Mouse (Mus musculus) monocyte, adult 2 months (primary cell): ENCODE results near the gene Egfr.

Experiments used
- DNase-seq, 2 experiments: peaks; one replicate each; pipeline ENCODE4 v3.0.0; 2022; ENCODE audit warnings: low spot score in 2 of 2, low read depth in 1 of 2

The Egfr gene

DNA sequence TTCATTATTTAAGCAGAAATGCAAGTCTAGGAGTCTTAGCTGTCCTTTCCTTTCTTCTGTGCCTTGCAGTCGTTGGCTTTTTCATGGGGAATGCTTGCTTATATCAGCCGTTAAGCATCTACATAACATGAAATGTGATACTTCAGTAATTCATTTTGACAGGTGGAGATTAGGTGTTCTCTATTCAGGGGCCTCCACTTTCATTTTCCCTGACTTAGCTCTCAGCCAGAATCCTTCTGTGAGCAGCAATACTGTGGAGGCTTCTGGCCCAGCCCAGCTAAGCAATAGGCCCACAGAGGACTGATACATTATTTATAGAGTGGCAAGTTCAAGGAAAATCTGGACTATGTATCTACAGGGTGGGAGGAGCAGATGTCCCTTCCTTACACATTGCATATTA lies 25.0 kb downstream of the Egfr start:
- no peak for DNase-seq

DNA sequence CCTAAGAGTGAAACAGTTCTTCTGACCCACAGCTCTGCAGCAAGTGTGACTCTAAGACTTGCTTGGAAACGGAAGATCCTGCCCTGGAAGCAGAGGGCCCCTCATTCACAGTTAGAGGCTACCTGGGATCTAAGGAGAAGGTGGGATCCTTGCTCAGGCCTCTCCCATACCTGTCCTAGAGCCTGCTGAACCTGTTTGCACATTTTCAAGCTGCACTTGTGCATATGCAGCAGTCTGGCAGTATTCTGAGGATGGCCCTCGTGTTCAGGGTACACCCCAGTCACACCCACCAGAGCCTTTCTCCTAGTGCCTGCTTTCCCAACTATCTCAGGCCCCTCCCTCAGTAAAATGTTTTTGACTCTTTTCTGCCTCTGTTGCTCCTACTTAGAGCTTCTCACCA lies 29.6 kb downstream of the Egfr start:
- no peak for DNase-seq

DNA sequence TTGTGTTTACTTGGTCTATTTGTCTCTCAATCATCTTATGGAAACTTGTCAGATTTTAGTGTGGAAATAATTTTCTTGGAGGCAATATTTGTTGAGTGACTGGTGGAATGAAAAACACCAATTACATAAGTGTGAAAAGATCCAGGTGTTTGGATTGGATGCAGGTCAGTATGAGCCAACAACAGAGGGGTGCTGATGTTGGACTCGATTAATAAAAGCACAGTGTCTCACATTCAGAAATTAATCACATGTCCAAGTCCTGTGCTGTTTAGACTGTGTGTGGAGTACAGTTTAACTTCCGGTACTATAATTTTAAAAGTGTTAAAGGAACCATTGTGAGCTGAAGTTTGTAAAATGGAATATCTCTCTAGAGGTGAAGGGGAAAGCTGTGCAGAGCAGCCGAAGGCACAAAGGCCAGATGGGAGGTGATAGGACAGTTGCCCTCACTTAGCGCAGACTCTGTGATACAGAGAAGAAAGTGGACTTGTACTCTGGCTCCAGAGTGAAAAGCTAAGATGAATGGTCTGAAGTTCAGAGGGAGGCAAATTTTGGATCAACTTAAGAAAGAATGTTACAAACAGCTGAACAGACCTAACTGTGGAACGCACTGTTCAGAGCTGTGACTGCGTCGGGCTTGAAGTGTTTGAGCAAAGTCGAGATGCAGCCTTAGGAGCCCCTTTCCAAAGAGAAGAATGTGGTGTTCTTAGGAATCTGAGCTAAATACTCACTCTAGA lies 32.1 kb downstream of the Egfr start:
- DNase-seq, result no peak

DNA sequence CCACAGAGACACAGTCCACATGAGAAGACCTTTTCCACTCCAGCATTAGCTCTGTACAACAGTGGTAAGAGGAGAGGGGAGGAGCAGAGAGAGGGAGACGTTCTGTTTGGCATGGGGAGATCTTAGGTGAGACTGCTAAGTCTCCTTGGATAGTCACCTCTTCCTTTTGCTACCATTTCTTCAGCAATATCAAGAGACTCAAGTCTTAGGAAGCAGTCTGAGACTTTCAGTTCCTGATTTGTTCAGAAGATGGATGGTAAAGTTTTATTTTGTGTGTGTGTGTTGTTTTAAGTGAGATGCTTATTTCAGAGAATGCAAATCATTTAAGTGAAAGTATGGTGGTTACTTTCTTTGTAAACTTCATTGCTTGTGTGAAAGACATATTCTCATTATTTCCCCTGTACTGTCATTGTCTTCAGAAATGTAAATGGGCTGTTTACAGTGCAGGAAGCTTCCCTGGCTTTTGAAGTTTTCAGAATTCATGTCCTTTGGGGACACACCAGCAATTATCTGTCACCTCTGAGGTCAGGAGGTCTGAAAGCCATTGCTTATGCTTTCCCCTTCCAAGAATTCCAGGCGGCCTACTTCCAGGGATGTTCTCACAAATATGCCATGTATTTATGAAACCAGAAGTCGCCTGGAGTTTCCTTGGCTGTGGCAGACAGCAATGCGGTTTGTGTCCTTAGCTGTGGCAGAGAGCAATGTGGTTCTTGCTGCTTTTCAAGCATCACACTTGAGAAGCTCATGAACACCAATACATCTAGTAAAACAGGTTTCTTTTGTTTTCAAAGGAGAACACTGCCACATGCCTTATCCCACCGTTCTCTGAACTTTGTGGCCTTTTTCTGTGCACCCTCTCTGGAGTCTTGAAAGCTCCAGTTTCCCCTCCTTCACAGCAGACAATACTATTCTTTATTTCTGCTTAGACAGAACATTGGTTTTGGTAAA lies 40.9 kb downstream of the Egfr start:
- no peak for DNase-seq

DNA sequence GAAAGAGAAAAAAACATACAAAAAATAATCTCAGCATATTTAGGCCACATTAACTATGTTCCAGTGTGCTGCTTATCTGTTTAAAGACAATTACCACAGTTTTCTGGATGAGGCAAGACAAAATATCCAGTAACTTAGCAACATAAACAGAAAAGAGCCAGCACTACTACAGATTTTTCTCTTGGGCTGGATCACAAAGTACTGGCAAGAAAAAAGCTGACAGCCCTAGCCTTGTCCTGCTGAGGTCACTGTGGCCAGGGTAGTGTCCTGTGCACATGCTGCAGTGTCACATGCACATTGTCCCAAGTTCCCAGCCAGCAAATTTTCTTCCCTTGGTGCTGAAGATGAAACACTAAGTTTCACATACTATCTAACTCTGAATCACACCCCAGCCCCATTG lies 43.0 kb downstream of the Egfr start:
- no peak for DNase-seq

DNA sequence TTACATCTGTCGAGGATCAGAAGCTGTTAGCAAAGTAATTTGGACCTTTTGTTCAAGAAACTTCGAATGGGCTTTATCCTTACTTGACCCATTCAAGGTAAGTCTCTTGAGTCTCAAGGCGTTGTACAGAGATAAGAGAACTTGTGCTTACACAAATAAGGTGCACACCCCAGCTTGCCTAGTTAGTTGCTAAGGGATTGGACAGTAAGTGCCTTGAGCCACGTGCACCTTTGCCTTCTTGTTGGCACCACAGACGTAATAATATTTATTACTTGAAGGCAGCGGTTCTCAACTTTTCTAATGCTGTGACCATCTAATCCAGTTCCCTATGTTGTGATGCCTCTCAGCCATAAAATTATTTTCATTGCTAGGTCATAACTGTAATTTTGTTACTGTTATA lies 43.5 kb downstream of the Egfr start:
- no peak for DNase-seq

DNA sequence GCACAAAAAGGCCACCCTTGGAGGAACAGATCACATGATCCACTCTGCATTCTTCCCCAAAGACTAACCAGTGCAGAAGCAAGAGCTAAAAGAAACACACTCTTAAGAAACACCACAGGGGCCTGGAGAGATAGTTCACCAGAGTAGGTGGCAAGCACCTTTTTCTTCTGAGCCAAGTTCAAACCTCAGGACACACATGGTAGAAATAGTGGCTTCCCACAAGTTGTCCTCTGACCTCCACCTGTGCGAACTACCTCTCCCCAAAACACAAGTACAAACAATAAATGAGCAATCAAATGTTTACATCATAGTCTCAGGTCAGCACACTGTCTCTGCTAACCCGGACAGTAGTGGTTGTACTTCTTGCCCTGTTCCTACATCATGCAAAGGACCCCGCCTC lies 45.5 kb downstream of the Egfr start:
- no peak for DNase-seq

DNA sequence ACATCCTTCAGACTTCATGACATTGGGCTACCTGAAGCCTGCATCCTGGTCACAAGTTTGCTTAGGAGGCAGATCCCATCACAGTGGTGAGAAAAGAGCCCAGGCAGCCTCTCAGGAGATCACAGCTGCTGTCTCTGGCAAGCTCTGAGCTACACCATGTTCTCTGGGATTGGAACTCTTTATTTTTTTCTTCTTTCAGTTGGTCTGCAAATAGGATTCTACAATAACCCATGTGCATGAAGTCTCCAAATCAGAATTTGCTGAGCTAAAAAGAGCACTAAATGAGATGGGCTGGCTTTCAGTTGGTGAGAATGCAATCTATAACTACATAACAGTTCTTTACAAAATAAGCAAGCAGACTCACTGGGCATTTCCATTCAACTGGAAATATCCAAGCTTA lies 46.1 kb downstream of the Egfr start:
- no peak for DNase-seq

DNA sequence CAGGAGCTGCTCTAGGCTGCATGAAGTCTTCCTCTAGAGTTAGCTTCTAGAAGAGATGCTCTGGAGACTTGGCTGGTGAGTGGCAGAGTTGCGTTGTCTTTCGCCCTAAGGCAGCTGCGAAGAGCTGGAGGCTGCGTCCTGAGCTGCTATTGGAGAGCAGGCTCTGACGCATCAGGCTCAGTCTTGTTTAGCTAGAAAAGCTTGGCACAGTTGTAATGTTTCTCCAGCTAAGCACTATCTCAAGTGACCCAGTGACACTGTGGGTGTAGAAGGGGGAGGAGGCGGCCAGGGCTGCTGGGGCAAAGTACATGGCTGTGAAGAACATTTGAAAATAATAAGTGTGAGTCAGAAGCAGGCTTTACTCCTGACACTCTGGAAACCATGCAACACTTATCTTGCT lies 48.5 kb downstream of the Egfr start:
- no peak for DNase-seq

DNA sequence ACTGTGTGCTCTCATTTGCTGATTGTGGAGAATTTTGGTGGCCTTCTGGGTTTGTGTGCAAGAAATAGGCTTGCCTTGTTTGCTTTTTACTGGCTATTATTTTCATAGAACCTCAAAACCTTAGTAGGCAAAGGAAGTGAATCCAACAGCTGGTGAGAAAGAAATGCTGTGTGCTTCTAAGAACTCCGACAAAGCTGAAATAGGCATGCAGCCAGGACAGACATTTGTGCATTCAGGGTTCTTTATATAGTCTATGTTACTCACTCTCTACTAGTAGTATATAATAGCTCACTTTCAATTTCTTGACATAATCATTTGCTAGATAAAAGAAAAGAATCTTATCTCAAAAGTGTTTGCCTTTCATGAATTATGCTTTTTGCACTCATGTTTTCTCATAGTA lies 50.7 kb downstream of the Egfr start:
- DNase-seq, result no peak

DNA sequence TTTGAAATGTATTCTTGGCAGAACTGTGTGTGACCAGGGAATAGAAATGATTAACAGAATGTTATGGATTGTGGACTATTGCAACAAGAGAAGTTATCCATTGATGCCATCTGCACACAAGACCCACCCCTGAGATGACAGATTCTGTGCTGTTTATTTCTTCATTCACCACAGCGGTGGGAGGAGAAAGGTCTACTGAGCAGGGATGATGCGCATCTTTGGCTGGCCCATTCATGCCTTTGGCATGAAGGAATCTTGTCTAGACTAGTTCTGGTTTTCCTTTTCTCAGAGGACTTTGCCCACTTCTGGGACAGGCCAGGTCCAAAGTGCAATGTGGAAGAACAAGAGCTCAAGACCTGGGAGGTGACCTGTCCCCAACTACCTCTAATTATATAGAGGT lies 52.0 kb downstream of the Egfr start:
- DNase-seq, result no peak

DNA sequence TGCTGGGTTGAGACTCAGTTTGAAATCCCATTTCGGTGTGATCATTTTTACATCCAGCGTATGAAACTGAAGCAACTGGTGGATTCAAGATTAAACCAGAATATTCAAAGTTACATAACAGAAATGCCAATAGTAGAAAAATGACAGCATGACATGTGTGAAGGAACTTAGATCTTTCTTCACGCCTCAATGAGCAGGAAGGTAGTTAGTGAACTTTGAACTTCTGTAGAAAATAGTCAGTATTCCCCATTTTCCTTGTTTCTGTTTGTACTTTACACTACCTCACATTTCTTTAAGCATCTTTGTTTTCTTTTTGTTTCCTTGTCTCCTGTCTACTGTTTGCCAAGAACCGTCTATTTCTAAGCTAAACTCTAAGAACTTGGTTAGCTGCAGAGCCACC lies 53.9 kb downstream of the Egfr start:
- no peak for DNase-seq

DNA sequence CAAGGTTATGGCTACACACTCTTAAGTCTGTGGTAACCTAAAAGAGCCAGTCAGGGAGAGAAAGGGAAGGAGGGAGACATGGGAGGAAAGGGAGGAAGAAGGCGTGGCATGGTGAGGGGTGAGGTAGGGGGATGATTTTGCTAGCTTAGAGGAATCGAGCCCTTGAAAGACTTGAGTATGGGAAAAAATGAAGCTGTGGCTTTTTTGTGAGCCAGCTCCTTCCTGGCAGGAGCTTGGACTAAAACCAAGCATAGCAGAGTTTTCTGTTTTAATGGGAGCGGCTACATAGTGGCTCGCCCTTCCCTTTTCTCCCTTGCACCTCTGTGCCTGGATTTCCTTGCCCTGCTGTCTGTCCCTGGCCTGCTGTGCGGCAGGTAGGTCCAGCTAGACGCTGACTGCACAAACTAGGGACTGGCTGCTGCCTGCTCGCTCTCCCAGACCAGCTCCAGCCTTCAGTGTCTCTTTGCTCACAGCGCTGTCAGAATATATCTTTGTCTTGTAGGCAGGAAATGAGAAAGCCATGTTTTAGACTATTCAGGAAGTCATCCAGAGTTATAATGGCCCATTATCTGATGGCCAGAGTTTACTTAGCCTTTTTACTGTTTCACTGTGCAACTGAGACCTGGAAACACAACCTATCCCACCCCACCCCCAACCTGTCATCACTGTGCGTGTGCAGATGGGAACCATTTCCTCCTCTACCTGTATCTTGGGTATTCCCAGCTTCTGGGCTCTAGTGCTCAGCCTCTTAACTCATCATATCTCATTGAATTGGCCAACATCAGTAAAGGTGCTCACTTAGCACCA lies 57.4 kb downstream of the Egfr start:
- DNase-seq, result no peak

DNA sequence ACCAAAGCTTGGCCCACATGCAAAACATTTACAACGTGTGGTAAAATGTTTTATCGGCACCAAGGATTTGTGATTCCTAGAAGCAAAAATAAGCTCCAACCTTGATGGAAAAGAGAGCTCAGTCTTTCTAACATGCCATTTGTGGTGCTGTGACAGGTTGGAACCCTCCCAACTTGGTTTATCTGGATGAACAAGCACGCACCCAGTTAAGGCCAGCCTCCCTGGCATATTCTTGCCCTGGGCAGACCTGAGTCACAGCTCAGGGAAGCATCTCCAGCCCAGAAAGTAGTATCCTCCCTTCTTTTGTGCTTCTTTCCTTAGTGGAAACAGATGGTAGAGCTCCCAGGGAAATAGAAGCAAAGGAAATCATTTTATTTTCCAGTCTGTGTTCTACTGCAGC lies 58.1 kb downstream of the Egfr start:
- DNase-seq, result no peak

DNA sequence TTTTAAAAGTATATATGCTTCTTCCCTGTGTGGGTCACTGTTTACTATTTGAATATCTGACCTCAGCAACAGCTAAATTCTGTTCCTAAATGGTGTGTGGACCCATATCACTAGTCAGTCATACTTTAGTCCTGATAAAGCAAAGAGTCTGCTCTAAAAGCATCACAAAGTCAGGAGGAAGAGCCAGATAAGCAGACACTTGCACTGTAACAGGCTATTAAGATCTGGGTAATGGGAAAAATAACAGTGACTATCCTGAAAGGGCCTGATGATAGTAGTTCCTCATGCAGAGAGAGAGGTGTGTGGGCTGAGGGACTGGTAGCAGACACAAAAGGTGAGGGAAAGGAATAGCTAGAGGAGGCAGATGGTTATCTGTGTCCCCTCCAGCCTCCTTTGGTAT lies 61.3 kb downstream of the Egfr start:
- no peak for DNase-seq

DNA sequence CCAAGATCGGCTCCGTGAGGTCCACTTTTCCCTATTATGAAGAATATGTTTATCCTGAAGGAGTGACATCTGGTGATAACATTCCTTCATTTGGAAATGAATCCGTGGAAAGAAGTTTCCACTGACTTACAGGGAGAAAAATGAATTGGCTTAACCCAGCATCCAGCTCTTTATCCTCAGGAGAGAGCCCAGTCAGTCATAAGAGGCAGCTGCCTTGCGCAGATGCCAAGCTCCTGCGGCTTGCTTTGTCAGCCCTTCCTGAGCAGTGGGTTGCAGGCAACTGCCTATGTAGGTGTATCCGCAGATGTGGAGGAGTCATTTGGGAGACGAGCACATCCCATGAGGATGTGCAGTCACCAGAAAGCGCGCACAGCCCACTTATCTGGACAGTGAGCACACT lies 64.4 kb downstream of the Egfr start:
- no peak for DNase-seq

DNA sequence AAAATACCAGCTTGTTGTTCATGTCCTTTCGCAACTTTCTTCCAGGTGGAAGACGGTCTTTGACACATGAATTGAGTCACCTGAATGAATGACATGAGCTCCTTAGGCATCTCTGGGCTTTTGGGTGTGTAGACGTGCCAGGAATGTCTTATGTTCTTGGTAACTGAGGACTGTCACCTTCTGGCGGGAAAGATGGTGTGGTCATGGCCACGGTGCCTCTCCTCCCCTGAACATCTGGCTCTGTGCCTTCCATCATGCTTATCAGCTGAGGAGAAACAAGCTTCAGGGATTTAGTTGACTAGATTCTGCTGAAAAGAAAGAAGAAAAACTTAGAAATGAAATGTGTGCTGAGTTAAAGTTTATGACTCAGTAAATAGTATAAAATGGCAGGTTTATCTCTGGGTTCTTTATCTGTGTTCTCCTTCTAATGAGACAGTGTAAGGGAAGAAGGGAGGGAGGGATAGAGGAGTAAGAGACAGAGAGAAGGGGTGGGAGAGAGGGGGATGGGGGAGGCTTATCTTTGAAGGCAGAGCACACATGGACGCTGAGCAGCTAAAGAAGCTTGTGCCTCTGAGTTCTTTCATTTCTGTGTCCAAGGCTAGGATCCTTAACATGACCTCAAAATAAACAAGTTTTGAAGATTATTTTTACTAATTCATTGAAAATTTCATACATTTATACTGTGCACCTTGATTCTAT lies 65.5 kb downstream of the Egfr start:
- no peak for DNase-seq

DNA sequence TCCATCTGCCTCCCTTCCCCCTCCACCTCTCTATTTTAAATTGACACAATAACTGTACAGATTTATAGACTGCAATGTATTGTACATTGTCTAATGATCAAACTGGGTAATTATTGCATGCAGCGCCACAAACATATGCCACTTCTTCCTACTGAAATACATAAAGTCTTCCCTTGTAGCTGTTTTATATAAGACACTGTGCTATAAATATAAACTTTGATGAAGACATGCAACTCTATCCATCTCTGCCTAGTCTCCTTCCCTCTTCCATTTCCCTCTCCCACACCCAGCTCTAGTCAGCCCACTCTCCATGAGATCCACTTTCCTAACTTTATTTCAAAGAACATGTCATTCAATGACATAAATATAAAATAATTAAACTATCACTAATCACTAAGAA lies 67.4 kb downstream of the Egfr start:
- no peak for DNase-seq

DNA sequence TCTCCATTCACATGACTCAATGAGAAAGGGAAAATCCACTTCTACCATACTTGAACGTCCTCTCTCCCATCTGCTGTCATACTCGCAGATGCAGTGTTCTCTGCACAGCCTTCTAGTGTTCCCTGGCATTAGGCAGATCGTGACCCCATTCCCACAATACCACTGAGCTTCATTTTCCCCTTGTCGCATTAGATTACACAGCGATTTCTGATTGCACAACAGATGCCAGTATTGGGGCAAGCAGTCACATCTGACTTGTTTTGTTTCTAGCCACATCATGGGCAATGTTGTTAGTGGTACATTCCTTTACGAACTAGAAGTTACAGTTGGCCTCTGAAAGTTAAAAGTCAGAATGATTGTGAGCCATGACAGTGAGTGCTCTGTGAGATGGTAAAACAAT lies 68.1 kb downstream of the Egfr start:
- no peak for DNase-seq

DNA sequence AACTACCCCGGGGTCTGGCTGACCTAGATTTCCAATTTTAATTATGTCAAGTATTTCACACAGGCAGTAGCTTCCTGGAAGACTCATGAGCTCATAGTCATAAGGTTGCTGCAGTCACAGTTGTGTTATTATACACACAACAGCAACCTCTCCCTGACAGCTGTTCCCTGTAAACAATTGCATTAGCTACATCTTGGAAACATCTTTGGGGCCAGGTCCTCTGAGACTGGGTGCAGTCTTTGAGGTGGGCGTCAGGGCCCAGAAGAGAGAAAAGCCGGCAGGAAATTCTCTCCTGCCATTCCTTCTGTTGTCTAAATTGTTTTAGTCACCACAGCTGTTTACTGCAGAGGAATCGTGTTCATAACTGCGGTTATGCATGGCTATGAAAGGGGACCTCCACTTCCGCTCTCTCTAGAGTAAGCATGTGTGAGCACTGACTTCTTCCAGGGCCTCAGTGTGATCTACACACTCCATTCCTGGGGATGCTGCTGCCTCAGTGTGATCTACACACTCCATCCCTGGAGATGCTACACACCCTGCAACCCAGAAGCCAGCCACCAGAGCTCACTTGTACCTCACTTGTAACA lies 69.8 kb downstream of the Egfr start:
- no peak for DNase-seq
